Mouse (Mus musculus): Measurements from ENCODE around the gene Marveld1.

Gene Marveld1

DNA sequence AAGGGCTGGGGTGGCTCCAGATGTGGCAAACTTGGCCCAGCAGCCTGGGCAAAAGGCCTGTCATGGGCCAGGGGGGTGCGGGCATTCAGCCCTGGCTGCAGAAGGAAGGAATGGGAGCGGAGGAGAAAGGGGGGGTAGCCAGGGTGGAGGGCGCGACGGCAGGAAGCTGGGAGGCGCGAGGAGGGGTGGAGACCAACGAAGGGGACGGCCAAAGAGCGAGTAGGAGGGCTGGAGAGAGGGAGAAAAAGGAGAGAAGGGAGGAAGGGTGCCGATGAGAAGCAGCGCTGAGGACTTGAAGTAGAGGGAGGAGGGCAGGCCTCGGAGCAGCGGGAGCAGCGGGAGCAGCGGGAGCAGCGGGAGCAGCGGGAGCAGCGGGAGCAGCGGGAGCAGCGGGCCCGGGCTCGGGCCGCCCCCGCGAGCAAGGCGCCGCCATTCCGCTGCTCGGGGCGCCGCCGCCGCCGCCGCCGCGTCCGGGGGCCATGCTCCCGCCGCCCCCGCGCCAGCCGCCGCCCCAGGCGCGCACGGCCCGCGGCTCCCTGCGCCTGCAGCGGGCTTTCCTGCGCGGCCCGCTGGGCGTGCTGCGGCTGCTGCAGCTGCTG lies at the start of gene Marveld1:
Gene Marveld1, plus strand, starts transcription at position 231 of the 599 bp plus-strand sequence.
- no peak for DNase-seq (ENCODE audit: low read depth, low spot score)

DNA sequence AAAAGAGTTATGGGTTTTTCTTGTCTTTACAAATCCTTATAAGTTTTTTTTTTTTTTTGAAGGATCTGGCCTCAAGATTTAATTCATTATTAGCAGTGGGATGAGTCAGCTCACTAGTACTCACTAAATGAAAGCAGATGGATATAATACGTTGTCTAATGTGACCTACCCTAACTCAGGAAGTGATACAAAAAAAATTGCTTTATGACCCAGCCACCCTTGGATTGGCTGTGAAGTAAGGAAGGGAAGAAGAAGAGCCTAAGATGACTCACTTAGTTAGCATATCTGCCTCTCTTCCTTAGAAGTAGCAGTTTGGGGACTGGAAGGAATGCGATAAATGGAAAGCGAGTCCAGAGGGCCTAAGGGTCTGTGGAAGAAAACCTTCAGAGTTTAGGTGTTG lies 47.8 kb upstream of the Marveld1 start:
- DNase-seq (ENCODE audit: low read depth, low spot score), result no peak

DNA sequence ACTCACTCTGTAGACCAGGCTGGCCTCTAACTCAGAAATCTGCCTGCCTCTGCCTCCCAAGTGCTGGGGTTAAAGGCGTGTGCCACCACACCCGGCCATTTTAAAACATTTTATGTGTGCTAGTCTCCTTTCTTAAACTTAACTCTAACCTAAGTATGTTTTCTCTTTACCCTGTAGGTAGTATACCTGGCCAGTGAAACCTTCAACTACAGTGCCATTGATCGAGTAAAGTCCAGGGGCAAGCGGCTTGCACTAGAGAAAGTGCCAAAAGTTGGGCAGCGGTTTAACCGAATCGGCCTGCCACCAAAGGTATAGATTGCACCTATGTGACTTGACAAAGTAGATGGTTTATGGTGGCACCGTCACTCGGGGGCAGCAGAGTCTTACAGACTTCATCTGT lies 42.5 kb upstream of the Marveld1 start:
- DNase-seq (ENCODE audit: low read depth, low spot score), result no peak

DNA sequence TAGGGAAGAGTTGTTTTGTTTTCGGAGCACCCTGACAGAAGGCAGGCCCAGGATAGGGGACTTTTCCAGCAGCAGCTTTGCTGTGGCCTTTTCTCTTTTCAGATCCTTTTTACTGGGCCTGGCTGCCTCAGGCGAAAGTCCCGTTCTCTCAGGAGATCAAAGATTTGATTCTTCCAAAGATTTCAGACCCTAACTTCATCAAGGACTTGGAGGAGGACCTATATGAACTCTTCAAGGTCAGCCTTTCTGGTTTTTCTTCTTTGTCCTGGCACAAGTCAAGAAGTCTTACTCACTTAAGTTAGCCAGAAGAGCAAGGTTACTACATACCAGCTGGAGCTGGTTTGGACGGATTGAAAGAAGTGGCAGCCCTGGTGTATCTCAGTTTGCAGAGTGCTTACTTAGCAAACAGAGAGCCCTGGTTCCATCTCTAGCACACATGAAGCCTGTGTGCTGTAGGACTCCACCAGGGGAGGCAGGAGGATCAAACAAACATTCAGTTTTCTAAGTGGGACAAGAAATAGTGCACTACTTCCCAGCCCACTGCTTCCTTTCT lies 31.3 kb upstream of the Marveld1 start:
- DNase-seq (ENCODE audit: low read depth, low spot score), result no peak

DNA sequence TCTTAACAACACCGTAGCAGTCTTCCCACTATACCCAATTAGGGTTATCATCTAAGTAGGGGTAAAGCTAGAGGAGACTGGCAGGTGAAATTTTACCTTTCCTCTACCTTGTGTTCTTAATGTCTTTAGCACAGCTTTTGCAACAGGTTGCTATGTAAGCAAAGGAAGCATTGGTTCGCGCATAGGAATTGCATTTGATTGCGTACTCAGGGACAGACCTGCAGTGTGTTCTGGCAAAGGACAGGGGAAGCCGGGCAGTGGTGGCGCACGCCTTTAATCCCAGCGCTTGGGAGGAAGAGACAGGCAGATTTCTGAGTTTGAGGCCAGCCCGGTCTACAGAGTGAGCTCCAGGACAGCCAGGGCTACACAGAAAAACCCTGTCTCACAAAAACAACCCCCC lies 29.1 kb upstream of the Marveld1 start:
- DNase-seq (ENCODE audit: low read depth, low spot score), result no peak

DNA sequence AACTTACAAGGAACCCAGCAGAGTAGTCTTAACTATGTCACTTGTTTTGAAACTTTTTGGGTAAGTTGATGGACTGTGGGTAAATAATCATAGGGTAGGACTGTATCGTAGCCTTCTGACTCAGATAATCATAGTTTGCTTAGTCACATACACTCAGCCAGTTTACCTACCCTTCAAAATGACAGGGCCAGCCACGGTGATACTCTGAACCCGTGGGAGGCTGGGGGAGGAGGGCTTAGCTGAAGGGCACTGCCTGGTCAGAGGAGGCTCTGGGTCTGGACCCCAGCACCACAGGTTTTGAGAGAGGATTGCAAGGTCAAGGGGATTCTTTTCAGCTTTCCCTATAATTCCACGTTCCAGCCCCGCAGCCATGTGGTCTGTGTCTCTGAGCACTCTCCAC lies 28.6 kb upstream of the Marveld1 start:
- no peak for DNase-seq (ENCODE audit: low read depth, low spot score)

DNA sequence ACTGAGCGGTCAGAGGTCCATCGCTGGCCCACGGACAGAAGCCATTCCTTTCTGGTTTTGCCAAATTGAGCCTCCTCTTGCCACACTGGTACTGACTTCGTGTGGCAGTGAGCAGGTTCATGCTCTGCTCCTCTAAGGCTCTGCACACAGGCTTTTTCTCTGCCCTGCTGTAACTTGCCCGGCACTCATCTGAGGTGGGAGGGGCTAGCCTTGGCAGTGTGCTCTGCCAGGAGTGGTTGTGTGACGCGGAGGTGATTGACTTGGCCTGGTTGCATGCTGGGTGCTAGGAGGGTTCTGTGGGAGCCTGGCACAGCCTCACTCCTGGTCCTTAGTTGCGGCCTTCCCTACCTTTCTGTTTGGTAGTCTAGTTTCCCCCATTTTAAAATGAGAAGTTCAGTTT lies 26.7 kb upstream of the Marveld1 start:
- DNase-seq (ENCODE audit: low read depth, low spot score), result no peak

DNA sequence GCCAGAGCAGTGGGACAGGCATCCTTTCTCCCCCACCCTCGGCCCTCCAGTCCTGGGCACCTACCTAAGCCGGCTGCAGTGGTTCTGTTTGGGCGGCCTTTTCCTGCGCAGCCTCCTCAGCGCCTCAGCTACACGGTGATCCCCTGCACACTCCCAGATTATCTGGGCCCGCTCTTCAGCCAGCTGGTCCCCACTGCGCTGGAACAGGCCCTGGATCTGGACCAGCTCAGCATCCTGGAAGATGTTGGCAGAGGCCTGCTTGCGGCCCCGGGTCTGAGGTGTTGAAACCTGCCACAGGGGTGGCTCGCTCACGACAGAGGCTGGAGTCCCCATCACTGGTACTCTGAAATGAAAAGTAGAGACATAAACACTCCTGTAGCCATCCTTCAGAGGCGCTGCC lies 22.5 kb upstream of the Marveld1 start:
- no peak for DNase-seq (ENCODE audit: low read depth, low spot score)

DNA sequence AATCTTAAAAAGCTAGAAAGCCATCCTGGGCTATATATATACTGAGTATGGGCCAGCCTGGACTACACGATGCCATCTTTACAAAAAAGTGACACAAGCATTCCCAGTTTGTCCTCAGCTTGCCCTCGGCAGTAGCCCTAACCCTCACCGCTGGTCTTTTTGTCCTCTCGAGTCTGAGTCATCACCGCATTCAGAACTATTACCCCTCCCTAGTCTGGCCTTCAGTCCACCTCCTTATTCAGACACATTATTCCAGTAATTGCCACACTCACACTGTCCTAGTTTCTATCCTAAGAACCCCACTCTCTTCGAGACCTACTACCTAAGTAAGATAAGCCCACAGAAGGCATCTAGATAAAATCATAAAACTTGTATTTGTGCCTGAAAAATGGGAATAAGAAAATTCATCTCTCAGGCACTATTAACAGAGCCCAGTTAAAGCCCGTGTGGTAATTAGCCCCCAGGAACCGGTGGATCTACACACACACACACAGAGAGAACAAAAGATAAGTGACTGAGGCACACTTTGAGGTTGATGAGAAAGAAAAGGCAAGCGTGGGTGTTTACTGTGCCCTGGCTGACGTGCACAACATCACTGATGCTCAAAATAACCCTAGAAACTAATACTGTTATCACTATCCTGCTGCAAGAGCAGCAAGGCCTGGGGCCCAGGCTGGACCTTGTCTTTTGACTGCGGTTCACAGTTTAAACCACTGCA lies 21.5 kb upstream of the Marveld1 start:
- DNase-seq (ENCODE audit: low read depth, low spot score), result no peak

DNA sequence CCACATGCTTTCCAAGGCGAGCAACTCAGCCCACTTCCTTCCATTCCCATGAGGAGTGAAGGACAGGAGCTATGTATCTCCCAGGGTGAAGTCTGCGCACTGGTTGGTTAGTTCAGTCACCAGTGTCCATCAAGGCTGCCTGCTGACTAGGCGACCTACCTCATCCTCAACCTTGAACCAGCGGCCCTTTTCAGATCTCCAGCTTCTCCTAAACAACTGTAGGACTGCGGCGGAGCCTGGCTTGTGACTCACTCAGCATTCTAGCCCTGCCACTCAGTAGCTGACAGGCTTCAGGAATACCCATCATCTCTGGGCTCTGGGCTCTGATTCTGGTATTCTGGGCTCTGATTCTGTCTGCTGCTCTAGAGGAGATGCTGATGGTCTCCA lies 21.0 kb upstream of the Marveld1 start:
- no peak for DNase-seq (ENCODE audit: low read depth, low spot score)

DNA sequence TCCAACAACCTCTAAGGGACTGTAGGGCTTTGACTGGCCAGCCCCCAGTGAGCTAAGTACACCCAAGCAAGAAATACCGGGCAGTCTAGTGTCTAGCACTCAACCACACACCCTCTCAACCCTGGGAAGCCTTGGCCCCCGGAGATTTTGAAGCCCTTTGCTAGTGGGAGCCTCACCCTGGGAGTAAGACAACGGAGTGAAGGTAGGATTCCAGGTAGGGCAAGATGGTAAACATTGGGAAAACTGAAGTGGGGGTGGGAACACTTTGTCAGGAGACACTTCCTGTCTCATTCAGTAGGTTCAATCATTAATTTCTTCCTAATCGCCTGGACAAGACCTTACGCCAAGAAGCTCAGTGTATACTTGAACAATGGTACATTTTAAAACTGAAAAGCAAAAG lies 20.2 kb upstream of the Marveld1 start:
- DNase-seq (ENCODE audit: low read depth, low spot score), result no peak

DNA sequence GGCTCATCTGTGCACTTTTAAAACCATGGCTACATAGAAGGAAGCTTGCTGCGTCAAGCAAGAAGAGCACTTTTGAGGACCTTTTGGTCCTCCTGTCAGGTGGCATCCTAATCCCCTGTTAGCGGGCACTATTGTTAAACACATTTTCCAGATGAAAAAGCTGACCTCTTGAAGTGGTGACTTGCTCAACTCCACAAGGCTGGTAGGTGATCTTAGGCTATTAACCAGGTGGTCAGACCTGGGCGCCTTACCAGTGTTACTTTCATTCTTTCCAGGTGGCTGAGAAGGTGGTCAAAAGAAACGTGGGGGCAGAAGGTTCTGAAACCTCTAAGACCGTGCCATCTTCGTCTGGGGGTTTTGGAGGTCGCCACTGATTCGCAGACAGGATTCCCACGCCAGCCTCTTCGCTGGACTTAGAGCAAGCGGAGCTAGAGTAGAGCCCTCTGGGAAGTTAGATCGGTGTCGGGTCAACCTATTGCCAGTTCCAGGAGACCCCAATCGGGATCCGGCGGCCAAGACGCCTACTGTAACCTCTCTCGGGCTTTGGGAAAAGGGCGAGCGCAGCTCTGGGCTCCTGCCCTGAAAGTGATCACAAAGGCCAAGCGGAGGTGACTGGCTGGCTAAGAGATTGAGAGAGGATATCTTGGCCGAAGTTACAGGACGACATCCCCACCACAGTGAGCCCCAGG lies 19.0 kb upstream of the Marveld1 start:
- peak; percentile 35 for DNase-seq (ENCODE audit: low read depth, low spot score)

DNA sequence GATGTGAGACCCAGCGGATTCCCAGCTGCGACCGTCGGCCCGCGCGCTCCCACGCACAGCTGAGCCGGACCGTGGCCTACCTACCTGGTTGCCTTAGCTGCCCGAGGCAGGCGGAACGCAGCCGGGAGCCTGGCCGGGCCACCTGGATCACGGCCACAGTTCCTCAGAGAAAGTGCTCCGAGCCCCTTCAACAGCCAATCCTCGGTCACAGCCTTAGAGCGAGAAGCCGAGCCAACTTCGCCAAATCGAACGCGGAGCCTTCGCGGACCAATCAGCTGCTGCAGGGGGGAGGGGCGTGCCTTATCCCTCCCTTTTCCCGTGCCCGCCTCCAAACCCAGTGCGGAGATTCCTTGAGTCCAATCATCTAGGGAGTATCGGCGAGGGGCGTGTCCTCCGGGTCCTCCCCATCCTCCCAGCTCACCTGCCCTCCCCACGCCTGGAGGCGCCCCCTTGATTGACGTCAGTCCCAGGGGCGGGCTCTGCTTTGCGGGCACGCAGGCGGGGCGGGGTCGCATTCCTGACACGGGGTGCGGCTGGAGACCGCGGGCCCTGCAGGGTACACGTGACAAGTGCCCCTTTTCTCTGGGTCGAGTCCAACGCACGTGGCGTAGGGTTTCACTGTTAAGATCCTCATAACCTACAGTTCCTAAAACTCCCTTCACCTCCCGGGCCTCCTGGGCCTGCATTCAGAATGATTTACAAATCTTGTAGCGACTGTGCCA lies 18.3 kb upstream of the Marveld1 start, which contains the start of gene Avpi1:
Gene Avpi1, minus strand, starts transcription at position 273 of the 722 bp plus-strand sequence.
- DNase-seq (ENCODE audit: low read depth, low spot score), result peak; percentile 96

DNA sequence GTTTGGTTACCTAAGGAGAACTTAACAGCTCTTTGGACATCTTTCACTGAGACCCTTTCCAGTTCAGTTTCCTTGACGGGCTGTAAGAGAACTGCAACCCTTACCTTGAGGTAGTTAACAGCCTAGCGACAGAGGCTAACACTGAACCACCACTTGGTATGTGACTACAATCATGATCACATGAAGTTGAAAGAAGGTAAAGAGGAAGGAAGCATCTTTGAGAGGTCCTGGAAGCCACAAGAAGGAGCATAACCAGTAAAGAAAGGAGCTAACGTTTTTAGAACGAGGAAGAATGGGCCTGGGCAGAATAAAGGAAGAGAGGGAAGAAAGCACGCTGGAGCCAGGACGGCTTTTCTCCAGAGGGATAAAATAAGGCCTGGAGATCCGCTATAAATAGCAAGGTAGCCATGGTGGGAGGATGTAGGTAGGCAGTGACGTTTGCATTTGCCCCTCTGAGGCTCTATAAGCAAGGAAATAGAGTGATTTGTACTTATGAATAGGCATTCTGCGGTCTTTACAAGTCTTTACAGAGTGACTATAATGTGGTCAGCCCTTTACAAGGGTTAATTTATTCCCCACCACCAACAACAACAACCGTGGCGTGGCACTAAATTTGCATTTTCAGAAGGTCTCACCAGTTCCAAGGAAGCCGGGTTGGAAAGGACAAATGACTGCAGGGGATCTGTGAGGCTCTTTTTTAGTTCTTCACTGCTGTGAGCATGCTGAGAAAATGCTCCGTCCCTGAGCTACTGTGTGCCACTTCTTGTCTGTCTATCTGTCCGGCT lies 17.5 kb upstream of the Marveld1 start:
- DNase-seq (ENCODE audit: low read depth, low spot score), result no peak

DNA sequence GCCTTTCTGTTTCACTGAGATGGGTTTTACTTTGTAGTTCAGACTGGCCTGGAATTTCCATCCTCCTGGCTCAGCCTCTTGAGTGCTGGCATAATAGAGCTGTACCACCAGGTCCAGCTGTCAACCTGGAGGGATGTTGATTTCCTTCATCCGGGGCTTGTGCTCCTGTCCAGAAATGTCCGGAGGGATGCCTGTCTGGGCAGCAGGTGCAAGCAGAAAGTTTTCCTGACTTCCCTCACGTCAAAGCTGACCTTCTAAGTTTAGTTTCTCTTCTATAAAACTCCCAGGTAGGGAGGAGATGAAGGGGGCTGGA lies 16.9 kb upstream of the Marveld1 start:
- DNase-seq (ENCODE audit: low read depth, low spot score), result no peak

DNA sequence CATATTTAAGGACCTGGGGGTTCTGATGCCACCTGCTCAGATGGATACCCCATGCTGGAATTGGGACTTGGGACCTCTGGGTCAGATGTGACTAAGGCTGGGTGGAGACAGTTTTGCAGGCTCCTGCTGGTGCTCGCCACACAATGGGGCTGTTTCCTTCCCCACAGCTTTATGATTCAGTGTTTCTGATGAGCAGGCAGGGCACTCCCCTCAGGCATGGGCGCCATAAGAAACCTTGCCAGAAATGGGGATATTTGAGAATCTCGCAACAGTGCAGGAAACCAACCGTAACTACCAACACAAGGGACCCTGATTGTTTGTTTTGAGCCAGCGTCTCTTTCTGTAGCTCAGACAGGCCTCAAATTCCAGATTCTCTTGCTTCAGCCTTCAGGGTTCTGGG lies 16.1 kb upstream of the Marveld1 start:
- DNase-seq (ENCODE audit: low read depth, low spot score), result no peak

DNA sequence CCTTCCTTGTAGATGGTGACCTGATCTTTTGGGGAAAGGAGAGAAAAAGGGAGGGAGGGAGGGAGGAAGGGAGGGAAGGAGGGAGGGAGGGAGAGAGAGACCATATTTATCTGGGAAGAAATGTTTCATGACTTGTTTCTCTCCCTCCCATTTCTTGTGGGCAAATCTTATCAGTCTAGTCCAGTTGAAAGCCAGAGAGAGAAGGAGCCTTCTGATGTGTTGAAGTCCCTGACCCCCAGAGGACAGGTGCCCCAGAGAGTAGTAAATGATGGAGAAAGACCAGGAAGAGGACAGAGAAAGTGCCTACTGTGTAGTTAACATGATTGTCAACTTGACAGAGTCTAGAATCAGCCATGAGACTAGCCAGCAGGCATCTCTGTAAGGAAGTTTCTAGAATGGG lies 12.1 kb upstream of the Marveld1 start:
- no peak for DNase-seq (ENCODE audit: low read depth, low spot score)

DNA sequence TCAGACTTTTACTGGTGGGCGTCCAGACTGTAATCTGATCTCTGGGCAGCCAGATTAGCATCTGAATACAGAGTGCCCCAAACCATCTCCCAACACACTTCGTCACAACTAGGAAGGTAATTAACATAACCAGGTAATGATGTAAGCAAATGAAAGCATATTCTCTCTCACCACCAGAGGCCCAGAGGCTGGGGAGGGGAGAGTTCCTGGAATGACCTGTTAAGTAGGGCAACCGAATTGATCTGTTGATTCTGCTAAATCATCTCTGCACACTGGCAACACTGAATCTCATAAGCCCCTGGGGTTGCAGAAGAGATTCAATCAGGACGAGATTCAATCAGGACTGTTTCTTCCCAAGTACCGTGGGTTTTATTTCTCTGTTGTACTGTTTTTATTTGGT lies 11.1 kb upstream of the Marveld1 start:
- no peak for DNase-seq (ENCODE audit: low read depth, low spot score)

DNA sequence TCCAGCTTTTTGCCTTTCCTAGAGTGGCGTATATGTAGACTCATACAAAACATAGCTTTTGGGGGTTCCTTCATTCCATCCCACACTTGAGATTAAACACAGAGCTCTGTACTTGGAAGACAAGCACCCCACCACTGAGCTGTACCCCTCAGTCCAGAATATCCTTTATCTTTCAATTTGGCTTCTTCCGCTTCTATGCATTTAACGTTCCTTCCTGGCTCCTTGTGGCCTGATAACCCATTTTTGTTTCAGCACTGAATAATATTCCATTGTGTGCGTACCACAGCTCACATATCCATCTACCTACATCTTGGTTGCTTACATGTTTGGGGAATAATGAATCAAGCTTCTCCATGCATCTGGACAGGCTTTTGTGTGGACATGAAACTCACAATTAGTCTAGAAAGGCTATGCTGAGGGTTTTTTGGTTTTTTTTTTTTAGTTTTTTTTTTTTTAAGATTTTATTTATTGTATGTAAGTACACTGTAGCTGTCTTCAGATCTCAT lies 10.0 kb upstream of the Marveld1 start:
- no peak for DNase-seq (ENCODE audit: low read depth, low spot score)

DNA sequence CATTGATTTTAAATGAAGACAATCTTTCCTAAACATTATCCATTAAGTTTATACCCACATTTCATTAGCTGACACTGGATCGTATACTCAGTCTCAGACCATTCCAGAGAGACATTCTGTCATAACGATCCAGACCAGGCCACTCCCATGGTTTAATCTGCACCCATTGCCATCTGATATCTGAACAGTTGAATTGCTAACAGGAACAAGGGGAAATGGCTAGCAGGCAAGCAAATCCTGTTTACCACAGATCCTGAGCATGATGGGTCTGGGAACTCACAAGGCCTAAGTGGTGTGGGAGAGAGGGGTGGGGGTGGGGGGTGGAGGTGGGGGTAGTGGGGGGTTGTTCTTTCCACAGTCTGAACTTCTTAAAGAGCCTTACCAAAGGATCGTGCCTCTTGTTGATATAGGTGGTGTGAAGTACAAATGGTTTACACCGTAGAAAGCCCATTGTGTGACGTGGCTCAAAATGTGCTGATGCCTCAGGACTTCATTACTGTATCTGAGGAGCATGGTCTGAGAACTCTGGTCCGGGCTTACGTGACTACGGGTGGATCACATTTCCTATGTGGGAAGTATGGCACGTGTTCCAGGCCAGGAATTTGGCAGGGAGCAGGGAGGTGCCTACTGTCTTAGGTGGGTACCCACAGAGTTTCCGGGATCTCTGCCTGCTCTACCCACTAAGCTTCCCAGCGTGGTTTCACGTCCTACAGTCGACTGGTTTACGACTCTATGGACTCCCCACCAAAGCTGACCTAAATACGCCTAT lies 8.5 kb upstream of the Marveld1 start:
- DNase-seq (ENCODE audit: low read depth, low spot score), result no peak

All from A20 (cell line).